Mouse (Mus musculus) MEL (cell line): Measurements from ENCODE around the gene Adam1b. TPM values are rescaled to one million over a fixed set of nuclear protein-coding genes. Genes with fewer than 3 reads are reported as not detected.
A peak's percentile ranks its signal among the peaks of the same experiment; 100 is the strongest.

ENCODE experiments used
- DNase-seq: peaks from one replicate; pipeline ENCODE4 v3.0.0; 2011; ENCODE audit warnings: low read depth, low spot score
- H3K27ac ChIP-seq: 2 replicates; pipeline ENCODE4 v1.5.1; 2012; ENCODE audit warnings: low read depth, mild to moderate bottlenecking, control low read depth, low read length, moderate library complexity; ENCODE audit not compliant: control insufficient read depth
- H3K27me3 ChIP-seq, 2 experiments: fragments of 150-350 bp in 1 of 2; sonication (generic) in 1 of 2; 2 replicates each; pipeline ENCODE4 v1.6.1; 2012; ENCODE audit warnings: low read length in 2 of 2, mild to moderate bottlenecking in 2 of 2, improper control_type of control experiment in 1 of 2, moderate library complexity in 1 of 2; ENCODE audit not compliant: insufficient read depth in 2 of 2, control insufficient read depth in 1 of 2
- H3K36me3 ChIP-seq, 2 experiments: 2 replicates each; pipeline ENCODE4 v1.6.1; 2012 to 2014; ENCODE audit warnings: low read length in 2 of 2, improper control_type of control experiment in 1 of 2, inconsistent platforms in 1 of 2, mild to moderate bottlenecking in 1 of 2; ENCODE audit not compliant: insufficient read depth in 2 of 2, control insufficient read depth in 1 of 2
- H3K4me1 ChIP-seq, 2 experiments: fragments of 150-350 bp in 1 of 2; sonication (generic) in 1 of 2; 2 replicates each; pipeline ENCODE4 v1.6.1; 2012; ENCODE audit warnings: low read length in 2 of 2, improper control_type of control experiment in 1 of 2, mild to moderate bottlenecking in 1 of 2; ENCODE audit not compliant: insufficient read depth in 2 of 2, control insufficient read depth in 1 of 2
- H3K4me3 ChIP-seq, 2 experiments: fragments of 150-350 bp in 1 of 2; sonication (generic) in 1 of 2; 2 replicates each; pipeline ENCODE4 v1.5.1; 2012; ENCODE audit warnings: low read depth in 2 of 2, low read length in 2 of 2, mild to moderate bottlenecking in 2 of 2, moderate library complexity in 2 of 2, control low read depth in 1 of 2, improper control_type of control experiment in 1 of 2; ENCODE audit not compliant: control insufficient read depth in 1 of 2, insufficient read depth in 1 of 2
- H3K79me2 ChIP-seq: 2 replicates; pipeline ENCODE4 v1.6.1; 2012; ENCODE audit warnings: mild to moderate bottlenecking, low read length, moderate library complexity; ENCODE audit not compliant: control insufficient read depth, poor library complexity, insufficient read depth
- H3K9ac ChIP-seq: 2 replicates; pipeline ENCODE4 v1.6.1; 2012; ENCODE audit warnings: low read depth, mild to moderate bottlenecking, control low read depth, low read length, moderate library complexity; ENCODE audit not compliant: control insufficient read depth, poor library complexity, severe bottlenecking
- H3K9me3 ChIP-seq: fragments of 150-350 bp; sonication (generic); replicated peaks from 2 replicates; pipeline ENCODE4 v1.6.1; 2012; ENCODE audit warnings: mild to moderate bottlenecking, low read length, improper control_type of control experiment, moderate library complexity; ENCODE audit not compliant: insufficient read depth
- CHD1 ChIP-seq: IDR thresholded peaks from 2 replicates; pipeline ENCODE4 v1.6.1; 2012; ENCODE audit warnings: low read depth, mild to moderate bottlenecking, inconsistent platforms, low read length, improper control_type of control experiment
- CHD2 ChIP-seq: IDR thresholded peaks from 2 replicates; pipeline ENCODE4 v1.6.1; 2011; ENCODE audit warnings: low read length, improper control_type of control experiment
- ELF1 ChIP-seq: IDR thresholded peaks from 2 replicates; pipeline ENCODE4 v1.6.1; 2014; ENCODE audit warnings: low read depth, mild to moderate bottlenecking, inconsistent platforms, low read length, improper control_type of control experiment, moderate library complexity
- GABPA ChIP-seq: IDR thresholded peaks from 2 replicates; pipeline ENCODE4 v1.6.1; 2012; ENCODE audit warnings: low read depth, mild to moderate bottlenecking, inconsistent platforms, low read length, improper control_type of control experiment, moderate library complexity
- GATA1 ChIP-seq: IDR thresholded peaks from 2 replicates; pipeline ENCODE4 v1.6.1; 2011; ENCODE audit warnings: low read depth, low read length, improper control_type of control experiment
- HCFC1 ChIP-seq: IDR thresholded peaks from 2 replicates; pipeline ENCODE4 v1.6.1; 2012; ENCODE audit warnings: low read depth, mild to moderate bottlenecking, inconsistent platforms, low read length, improper control_type of control experiment, moderate library complexity
- KAT2A ChIP-seq: conservative IDR thresholded peaks from 2 replicates; pipeline ENCODE4 v1.6.1; 2012; ENCODE audit warnings: low read depth, low read length, improper control_type of control experiment, inconsistent platforms
- MAFK ChIP-seq: IDR thresholded peaks from 2 replicates; pipeline ENCODE4 v1.6.1; 2011; ENCODE audit warnings: low read depth, mild to moderate bottlenecking, low read length, improper control_type of control experiment, borderline replicate concordance
- MAX ChIP-seq: IDR thresholded peaks from 2 replicates; pipeline ENCODE4 v1.6.1; 2011; ENCODE audit warnings: low read length, improper control_type of control experiment
- MXI1 ChIP-seq: IDR thresholded peaks from 2 replicates; pipeline ENCODE4 v1.6.1; 2011; ENCODE audit warnings: mild to moderate bottlenecking, low read depth, low read length, improper control_type of control experiment
- MYC ChIP-seq: IDR thresholded peaks from 2 replicates; pipeline ENCODE4 v1.6.1; 2011; ENCODE audit warnings: low read depth, mild to moderate bottlenecking, low read length, improper control_type of control experiment, moderate library complexity
- NELFE ChIP-seq: IDR thresholded peaks from 2 replicates; pipeline ENCODE4 v1.6.1; 2011; ENCODE audit warnings: low read depth, low read length, improper control_type of control experiment
- NRF1 ChIP-seq: IDR thresholded peaks from 2 replicates; pipeline ENCODE4 v1.6.1; 2014; ENCODE audit warnings: low read depth, mild to moderate bottlenecking, inconsistent platforms, low read length, improper control_type of control experiment, moderate library complexity; ENCODE audit not compliant: poor library complexity, insufficient read depth, severe bottlenecking
- POLR2A ChIP-seq, 2 experiments: IDR thresholded peaks; 2 replicates each; pipeline ENCODE4 v1.6.1; 2011 to 2012; ENCODE audit warnings: low read length in 2 of 2, mild to moderate bottlenecking in 2 of 2, control low read depth in 1 of 2, improper control_type of control experiment in 1 of 2, low read depth in 1 of 2, moderate library complexity in 1 of 2; ENCODE audit not compliant: control insufficient read depth in 1 of 2, insufficient read depth in 1 of 2, poor library complexity in 1 of 2
- POLR2AphosphoS2 ChIP-seq: IDR thresholded peaks from 2 replicates; pipeline ENCODE4 v1.6.1; 2011; ENCODE audit warnings: low read length, improper control_type of control experiment
- RCOR1 ChIP-seq: IDR thresholded peaks from 2 replicates; pipeline ENCODE4 v1.6.1; 2012; ENCODE audit warnings: low read depth, mild to moderate bottlenecking, inconsistent platforms, low read length, improper control_type of control experiment
- SIN3A ChIP-seq: IDR thresholded peaks from 2 replicates; pipeline ENCODE4 v1.6.1; 2012; ENCODE audit warnings: low read length, improper control_type of control experiment, inconsistent platforms
- UBTF ChIP-seq: IDR thresholded peaks from 2 replicates; pipeline ENCODE4 v1.6.1; 2012; ENCODE audit warnings: low read depth, mild to moderate bottlenecking, inconsistent platforms, low read length, improper control_type of control experiment, moderate library complexity, borderline replicate concordance; ENCODE audit not compliant: insufficient read depth
- USF2 ChIP-seq, 2 experiments: IDR thresholded peaks; 2 replicates each; pipeline ENCODE4 v1.6.1; 2011 to 2012; ENCODE audit warnings: improper control_type of control experiment in 2 of 2, low read length in 2 of 2, borderline replicate concordance in 1 of 2, inconsistent platforms in 1 of 2, low read depth in 1 of 2, mild to moderate bottlenecking in 1 of 2; ENCODE audit not compliant: insufficient read depth in 1 of 2
- polyA plus RNA-seq, 2 experiments: library from polyadenylated mRNA; stranded (reverse) in 1 of 2; unstranded in 1 of 2; fragments of >175 nt in 1 of 2; fragments of >200 nt in 1 of 2; gene quantifications; 2 replicates each; pipeline versions ENCODE4 v1.2.1 to v1.2.4; 2012; ENCODE audit warnings: low replicate concordance in 2 of 2, low read depth in 1 of 2; ENCODE audit not compliant: insufficient read length in 2 of 2, insufficient read depth in 1 of 2, missing spikeins in 1 of 2
- total RNA-seq: library from RNA; depleted of rRNA; stranded (reverse); fragments of 300-350 nt; gene quantifications from 2 replicates; pipeline ENCODE4 v1.2.3, GENCODE M21; 2012

The Adam1b gene
- total and polyA plus RNA-seq, 3 experiments = 0.06 TPM; not detected in 2

- peak; percentile 96 for DNase-seq
- Histone ChIP-seq H3K9ac (peak within 1 kb of the TSS; percentile 95), H3K79me2 (peaks cover 40% of the 10 kb centered on the region), H3K27me3 (no peaks in the 10 kb centered on the region), H3K9me3 (no peaks in the 10 kb centered on the region), H3K4me3 (peak within 1 kb of the TSS; percentile 89 to 99), H3K4me1 (peaks cover 4 to 12% of the 10 kb centered on the region in 2 experiments), H3K36me3 (peaks cover 0 to 25% of the 10 kb centered on the region in 2 experiments; a peak in 2 of 4 replicates), H3K27ac (peak within 1 kb of the TSS; percentile 71)
- TF ChIP-seq GATA1 (no peak), ELF1 (peak; percentile 76), POLR2A (IDR thresholded peaks at IDR 0.05; ENCODE audit: control insufficient read depth in 1 of 2, insufficient read depth in 1 of 2, low read depth in 1 of 2, low read length in 2 of 2, poor library complexity in 1 of 2) (peak; percentile 86 to 92), CHD1 (no peak), POLR2AphosphoS2 (peak; percentile 72), MXI1 (peak; percentile 80), NRF1 (peak; percentile 94), GABPA (0 out of 2 replicates have a peak, but pooled peaks have one; percentile 27), RCOR1 (peak; percentile 35; the same call in 1 of the 2 replicates), MAFK (no peak), MYC (peak; percentile 9), UBTF (no peak), HCFC1 (peak; percentile 97), KAT2A (peak; percentile 95), SIN3A (peak; percentile 91), NELFE (peak; percentile 92), MAX (peak; percentile 97)
Measured at GRCm38 (mm10) chr5:121545793-121546529, 42.7 kb upstream of the Adam1b start, which contains the start of gene Mapkapk5. TSS of gene Mapkapk5 (minus strand) at chr5:121545905.

GRCm38 (mm10) chr5:121544910-121545792, 41.9 kb upstream of the Adam1b start, which contains the start of the genes Adam1a and Gm42878:
TSS of gene Adam1a (minus strand) at chr5:121545482.
TSS of gene Gm42878 (minus strand) at chr5:121545482.
- peak within 1 kb of the TSS; percentile 71 for H3K27ac ChIP-seq
- DNase-seq = peak; percentile 49
- H3K4me1 ChIP-seq = peaks cover 4 to 12% of the 10 kb centered on the region in 2 experiments

More at GRCm38 (mm10) chr5:121544910-121545792, 41.9 kb upstream of the Adam1b start, which contains the start of the genes Adam1a and Gm42878:
- Histone ChIP-seq H3K4me3 (peak within 1 kb of the TSS; percentile 89 to 99), H3K79me2 (peaks cover 42% of the 10 kb centered on the region), H3K9ac (peak within 1 kb of the TSS; percentile 95), H3K9me3 (no peaks in the 10 kb centered on the region), H3K27me3 (no peaks in the 10 kb centered on the region), H3K36me3 (peaks cover 0 to 25% of the 10 kb centered on the region in 2 experiments; a peak in 2 of 4 replicates)
- TF ChIP-seq USF2 (IDR thresholded peaks at IDR 0.05; ENCODE audit: borderline replicate concordance in 1 of 2, insufficient read depth in 1 of 2, low read depth in 1 of 2, low read length in 2 of 2) (no peak), NRF1 (no peak), HCFC1 (0 out of 2 replicates have a peak, but pooled peaks have one; percentile 24), CHD2 (no peak), RCOR1 (no peak), CHD1 (0 out of 2 replicates have a peak, but pooled peaks have one; percentile 69), UBTF (peak; percentile 92; the same call in 1 of the 2 replicates)
